Mouse (Mus musculus): ENCODE data around the gene Mctp1.

DNA sequence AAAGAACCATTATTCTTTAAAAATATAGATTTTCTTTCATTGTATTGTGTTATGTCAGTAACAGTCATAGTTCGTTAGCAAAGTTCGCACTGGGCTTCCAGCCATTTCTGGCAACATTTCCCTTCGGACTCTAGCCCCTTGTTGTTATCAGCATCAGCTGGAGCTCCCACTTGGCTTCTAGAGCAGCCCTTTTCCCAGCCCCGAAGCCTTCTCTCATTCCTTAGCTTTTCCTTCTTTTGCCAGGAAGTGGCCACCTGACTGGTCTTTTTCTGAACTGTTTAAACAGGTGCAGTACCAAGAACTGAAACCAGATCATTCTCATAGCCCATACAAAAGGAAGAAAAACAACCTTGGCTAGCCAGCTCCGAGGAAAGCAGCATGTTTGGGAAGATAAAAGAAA, 645.3 kb downstream of the Mctp1 start:
- no peak for TF ChIP-seq CTCF (IDR thresholded peaks at IDR 0.05; ENCODE audit: low read depth, low read length)
- no peak for TF ChIP-seq POLR2A (IDR thresholded peaks at IDR 0.05; ENCODE audit: extremely low read depth, insufficient read depth, low read length)

Measured in liver, adult 2 months (tissue).